Mouse (Mus musculus) liver, adult 2 months (tissue): Measurements from ENCODE around the gene Ppp1r13b.

Experiments used
- CTCF ChIP-seq: fragments of 200-500 bp; IDR thresholded peaks from 2 replicates; pipeline ENCODE4 v1.5.1; 2011; ENCODE audit warnings: low read depth, low read length, control low read depth
- POLR2A ChIP-seq: fragments of 200-500 bp; IDR thresholded peaks from 2 replicates; pipeline ENCODE4 v1.6.1; 2011; ENCODE audit warnings: low read length, control low read depth; ENCODE audit not compliant: insufficient read depth; ENCODE audit errors: extremely low read depth

DNA sequence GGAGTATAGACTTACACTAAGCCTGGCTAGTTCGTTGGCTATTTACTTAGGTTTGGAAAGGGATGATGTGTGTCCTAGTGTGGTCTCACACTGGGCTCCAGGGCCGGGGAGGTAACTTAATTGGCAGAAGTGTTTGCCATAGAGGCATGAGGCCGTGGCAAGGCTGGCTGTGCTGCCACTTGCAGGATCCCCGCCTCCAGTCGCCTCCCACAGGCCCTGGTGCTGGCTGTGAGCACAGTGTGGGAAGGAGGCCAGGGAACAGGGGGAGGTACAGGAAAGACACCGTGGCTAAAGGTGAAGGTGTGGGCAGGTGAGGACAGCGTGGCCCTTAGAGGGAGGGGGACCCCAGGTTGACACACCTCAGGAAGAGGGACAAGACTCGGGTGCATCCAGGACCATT is 88.0 kb downstream of the Ppp1r13b start:
- TF ChIP-seq POLR2A (no peak), CTCF (no peak)
